Mouse (Mus musculus): ENCODE data around the gene Prkce. TPM values are rescaled to one million over a fixed set of nuclear protein-coding genes. Genes with fewer than 3 reads are reported as not detected.

The Prkce gene
- polyA plus RNA-seq, 1 experiment from 2014 or later = 12.2 TPM

DNA sequence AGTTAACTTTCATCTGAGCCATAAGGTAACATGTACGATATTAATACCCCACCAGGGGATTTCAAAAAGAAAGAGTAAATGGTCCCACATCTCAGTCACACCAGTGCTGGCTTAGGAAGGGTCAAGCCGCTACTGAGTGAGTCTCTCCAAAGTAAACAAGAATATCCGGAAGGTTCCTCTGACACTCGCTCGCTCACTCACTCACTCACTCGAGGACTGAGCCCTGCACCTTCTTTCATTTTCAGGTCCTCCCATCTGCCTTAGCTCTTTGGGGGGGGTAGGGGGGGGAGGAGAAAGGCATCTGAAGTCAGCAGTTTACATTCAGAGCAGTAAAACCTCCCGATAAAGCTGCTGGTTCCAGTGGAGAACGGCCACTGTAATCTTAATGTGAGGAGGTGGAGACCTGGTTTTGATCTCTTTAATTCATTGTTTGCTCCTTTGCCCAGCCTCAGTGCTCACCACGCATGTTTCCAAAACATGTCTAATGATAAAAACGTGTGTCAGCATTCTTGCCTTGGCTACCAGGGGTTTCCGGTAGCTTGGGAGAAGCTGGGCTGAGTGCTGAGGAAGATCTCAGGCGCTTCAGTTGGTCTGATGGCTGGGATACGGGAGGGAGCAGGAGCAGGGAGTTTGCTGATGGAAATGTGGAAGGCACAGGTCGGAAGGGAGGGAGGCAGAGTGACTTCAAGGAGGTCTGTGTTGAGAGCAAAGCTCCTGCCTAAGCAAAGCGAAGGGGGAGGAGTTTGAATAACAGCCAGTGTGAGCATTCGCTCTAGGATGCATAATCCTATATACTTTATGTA lies 161.9 kb downstream of the Prkce start:
- Histone ChIP-seq H3K4me1 (ENCODE audit: control insufficient read depth in 2 of 2, insufficient read depth in 2 of 2, low read length in 2 of 2) (peaks cover 51 to 52% of the 10 kb centered on the region in 2 experiments), H3K9me3 (ENCODE audit: control insufficient read depth, low read length) (no peaks in the 10 kb centered on the region), H3K27ac (replicated peaks in 1 of 2; ENCODE audit: control insufficient read depth in 1 of 2, insufficient read depth in 1 of 2, low read depth in 2 of 2, low read length in 2 of 2) (peak overlapping the region; percentile 1 to 53; a peak in 1 of 4 replicates), H3K36me3 (ENCODE audit: control insufficient read depth, insufficient read depth, low read length) (no peaks in the 10 kb centered on the region), H3K4me2 (ENCODE audit: low read length) (peak overlapping the region; percentile 46), H3K4me3 (ENCODE audit: control insufficient read depth in 1 of 2, insufficient read depth in 1 of 2, low read depth in 1 of 2, low read length in 2 of 2) (no peak overlapping the region), H3K27me3 (ENCODE audit: control insufficient read depth, insufficient read depth, low read length) (no peaks in the 10 kb centered on the region), H3K9ac (ENCODE audit: low read length) (peak overlapping the region; percentile 22; the same call in 1 of the 2 replicates)
- 22% methylated on average over 16 of the region's 16 CpGs for WGBS
- no peak for ATAC-seq (ENCODE audit: insufficient number of reproducible peaks, insufficient read depth, low FRiP score, low read depth)

DNA sequence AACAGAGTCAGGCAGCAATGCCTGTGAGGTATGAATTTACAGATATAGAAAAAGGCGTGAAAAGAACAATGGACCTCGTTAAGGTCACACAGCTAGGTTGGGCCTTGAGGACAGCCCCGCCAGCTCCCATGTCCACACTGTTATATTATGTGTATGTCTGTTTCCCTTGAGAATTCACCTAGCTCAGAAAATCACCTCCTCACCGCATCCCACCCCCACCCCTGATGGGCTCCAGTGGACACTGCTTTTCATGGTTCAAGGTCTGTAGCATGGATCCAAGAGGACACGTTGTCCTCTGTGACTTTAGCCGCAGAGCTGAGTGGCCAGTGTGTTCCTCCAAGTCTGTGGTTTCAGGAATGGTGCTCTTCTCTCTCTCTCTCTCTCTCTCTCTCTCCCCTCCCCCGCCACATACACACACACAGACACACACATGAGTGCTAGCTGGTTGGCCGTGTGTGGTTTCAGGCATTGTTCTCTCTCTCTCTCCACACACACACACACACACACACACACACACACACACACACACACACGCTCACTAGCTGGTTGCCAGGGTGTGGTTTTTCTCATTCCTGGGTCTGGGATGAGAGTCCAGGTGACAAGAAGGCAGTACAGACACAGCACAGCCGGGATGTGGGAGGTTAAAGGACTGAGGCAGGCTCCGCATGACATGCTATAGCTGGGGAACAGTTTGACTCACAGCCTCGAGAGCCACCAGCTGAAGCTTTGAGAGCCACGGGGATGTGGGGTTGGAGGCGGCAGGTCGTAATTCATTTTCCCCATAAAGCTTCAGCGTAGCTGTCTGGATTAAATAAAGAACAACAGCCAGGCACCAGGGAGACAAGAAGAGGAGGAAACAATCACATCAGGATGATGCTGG lies 162.7 kb downstream of the Prkce start:
- no peak overlapping the region for H3K4me2 ChIP-seq (ENCODE audit: low read length)

GRCm38 (mm10) chr17:86331835-86332234 lies 164.2 kb downstream of the Prkce start:
- Histone ChIP-seq H3K27me3 (ENCODE audit: control insufficient read depth, insufficient read depth, low read length) (no peaks in the 10 kb centered on the region), H3K4me3 (ENCODE audit: control insufficient read depth in 1 of 2, insufficient read depth in 1 of 2, low read depth in 1 of 2, low read length in 2 of 2) (no peak overlapping the region), H3K9me3 (ENCODE audit: control insufficient read depth, low read length) (no peaks in the 10 kb centered on the region), H3K9ac (ENCODE audit: low read length) (no peak overlapping the region), H3K4me2 (ENCODE audit: low read length) (no peak overlapping the region), H3K27ac (replicated peaks in 1 of 2; ENCODE audit: control insufficient read depth in 1 of 2, insufficient read depth in 1 of 2, low read depth in 2 of 2, low read length in 2 of 2) (no peak overlapping the region), H3K36me3 (ENCODE audit: control insufficient read depth, insufficient read depth, low read length) (no peaks in the 10 kb centered on the region), H3K4me1 (ENCODE audit: control insufficient read depth in 2 of 2, insufficient read depth in 2 of 2, low read length in 2 of 2) (peaks cover 44 to 61% of the 10 kb centered on the region in 2 experiments)
- 83% methylated on average over 8 of the region's 8 CpGs for WGBS
- no peak for ATAC-seq (ENCODE audit: insufficient number of reproducible peaks, insufficient read depth, low FRiP score, low read depth)

More for the DNA sequence above, 162.7 kb downstream of the Prkce start:
- Histone ChIP-seq H3K27ac (replicated peaks in 1 of 2; ENCODE audit: control insufficient read depth in 1 of 2, insufficient read depth in 1 of 2, low read depth in 2 of 2, low read length in 2 of 2) (0 out of 4 replicates have a peak overlapping the region, but pooled peaks of 1 of the 2 experiments have one; percentile 0), H3K4me1 (ENCODE audit: control insufficient read depth in 2 of 2, insufficient read depth in 2 of 2, low read length in 2 of 2) (peaks cover 51 to 54% of the 10 kb centered on the region in 2 experiments), H3K9ac (ENCODE audit: low read length) (no peak overlapping the region), H3K9me3 (ENCODE audit: control insufficient read depth, low read length) (no peaks in the 10 kb centered on the region), H3K4me3 (ENCODE audit: control insufficient read depth in 1 of 2, insufficient read depth in 1 of 2, low read depth in 1 of 2, low read length in 2 of 2) (no peak overlapping the region), H3K36me3 (ENCODE audit: control insufficient read depth, insufficient read depth, low read length) (no peaks in the 10 kb centered on the region), H3K27me3 (ENCODE audit: control insufficient read depth, insufficient read depth, low read length) (no peaks in the 10 kb centered on the region)
- 60% methylated on average over 16 of the region's 16 CpGs for WGBS
- no peak for ATAC-seq (ENCODE audit: insufficient number of reproducible peaks, insufficient read depth, low FRiP score, low read depth)

DNA sequence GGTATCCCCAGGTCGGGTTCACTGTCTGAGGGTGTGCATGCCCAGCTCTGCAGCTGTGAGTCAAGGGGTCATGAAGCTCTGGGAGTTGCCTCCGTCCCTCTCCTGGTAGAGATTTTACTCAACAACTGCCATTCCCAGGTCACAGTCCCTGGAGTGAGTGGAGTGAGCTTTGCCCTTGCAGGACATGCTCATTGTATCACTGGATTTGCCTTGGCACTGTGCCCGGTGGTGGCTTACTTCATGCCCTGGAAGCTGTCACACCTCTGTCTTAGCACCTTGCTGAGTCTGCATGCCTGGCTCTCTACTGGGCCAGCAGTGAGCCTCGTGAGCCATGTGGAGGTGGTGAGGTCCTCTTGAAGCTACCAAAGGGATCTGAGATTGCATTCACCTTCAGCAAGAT lies 167.4 kb downstream of the Prkce start:
- Histone ChIP-seq H3K4me1 (ENCODE audit: control insufficient read depth in 2 of 2, insufficient read depth in 2 of 2, low read length in 2 of 2) (peaks cover 30 to 51% of the 10 kb centered on the region in 2 experiments), H3K36me3 (ENCODE audit: control insufficient read depth, insufficient read depth, low read length) (no peaks in the 10 kb centered on the region), H3K9me3 (ENCODE audit: control insufficient read depth, low read length) (no peaks in the 10 kb centered on the region), H3K27me3 (ENCODE audit: control insufficient read depth, insufficient read depth, low read length) (no peaks in the 10 kb centered on the region), H3K4me2 (ENCODE audit: low read length) (no peak overlapping the region), H3K4me3 (ENCODE audit: control insufficient read depth in 1 of 2, insufficient read depth in 1 of 2, low read depth in 1 of 2, low read length in 2 of 2) (no peak overlapping the region), H3K9ac (ENCODE audit: low read length) (no peak overlapping the region), H3K27ac (replicated peaks in 1 of 2; ENCODE audit: control insufficient read depth in 1 of 2, insufficient read depth in 1 of 2, low read depth in 2 of 2, low read length in 2 of 2) (peak overlapping the region; percentile 40 to 64)
- peak; percentile 81 for ATAC-seq (ENCODE audit: insufficient number of reproducible peaks, insufficient read depth, low FRiP score, low read depth)
- WGBS = 27% methylated on average over 4 of the region's 4 CpGs

DNA sequence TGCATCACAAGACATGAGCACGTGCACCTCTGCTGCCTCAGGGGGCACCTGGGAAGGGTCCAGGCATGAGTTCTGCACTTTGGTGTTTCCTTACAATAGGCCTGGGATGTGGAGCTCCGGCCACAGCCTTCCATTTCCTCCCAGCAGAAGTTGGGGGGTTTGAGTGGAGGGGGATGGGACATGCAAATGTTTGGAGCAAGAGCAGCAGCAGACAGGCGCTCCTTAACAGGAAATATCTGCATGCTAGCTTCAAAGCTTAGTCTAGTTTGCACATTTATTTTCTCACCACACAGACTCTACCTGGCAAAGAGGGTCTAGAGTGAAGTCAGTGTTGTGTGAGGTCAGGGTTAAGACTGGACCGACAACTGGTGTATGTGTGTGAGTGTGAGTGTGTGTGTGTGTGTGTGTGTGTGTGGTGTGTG lies 169.1 kb downstream of the Prkce start:
- no peak overlapping the region for H3K4me2 ChIP-seq (ENCODE audit: low read length)
- H3K27ac ChIP-seq (replicated peaks in 1 of 2; ENCODE audit: control insufficient read depth in 1 of 2, insufficient read depth in 1 of 2, low read depth in 2 of 2, low read length in 2 of 2) = peak overlapping the region; percentile 1 to 45; a peak in 1 of 4 replicates
- H3K4me1 ChIP-seq (ENCODE audit: control insufficient read depth in 2 of 2, insufficient read depth in 2 of 2, low read length in 2 of 2) = peaks cover 18 to 34% of the 10 kb centered on the region in 2 experiments
- no peak for ATAC-seq (ENCODE audit: insufficient number of reproducible peaks, insufficient read depth, low FRiP score, low read depth)
- H3K27me3 ChIP-seq (ENCODE audit: control insufficient read depth, insufficient read depth, low read length) = no peaks in the 10 kb centered on the region
- WGBS = 55% methylated on average over 4 of the region's 4 CpGs
- no peaks in the 10 kb centered on the region for H3K36me3 ChIP-seq (ENCODE audit: control insufficient read depth, insufficient read depth, low read length)
- H3K9me3 ChIP-seq (ENCODE audit: control insufficient read depth, low read length) = no peaks in the 10 kb centered on the region
- no peak overlapping the region for H3K4me3 ChIP-seq (ENCODE audit: control insufficient read depth in 1 of 2, insufficient read depth in 1 of 2, low read depth in 1 of 2, low read length in 2 of 2)
- H3K9ac ChIP-seq (ENCODE audit: low read length) = no peak overlapping the region

GRCm38 (mm10) chr17:86337076-86337475 lies 169.5 kb downstream of the Prkce start:
- Histone ChIP-seq H3K27me3 (ENCODE audit: control insufficient read depth, insufficient read depth, low read length) (no peaks in the 10 kb centered on the region), H3K4me2 (ENCODE audit: low read length) (no peak overlapping the region), H3K9me3 (ENCODE audit: control insufficient read depth, low read length) (no peaks in the 10 kb centered on the region), H3K9ac (ENCODE audit: low read length) (no peak overlapping the region), H3K4me3 (ENCODE audit: control insufficient read depth in 1 of 2, insufficient read depth in 1 of 2, low read depth in 1 of 2, low read length in 2 of 2) (no peak overlapping the region), H3K27ac (replicated peaks in 1 of 2; ENCODE audit: control insufficient read depth in 1 of 2, insufficient read depth in 1 of 2, low read depth in 2 of 2, low read length in 2 of 2) (0 out of 4 replicates have a peak overlapping the region, but pooled peaks of 1 of the 2 experiments have one; percentile 1), H3K4me1 (ENCODE audit: control insufficient read depth in 2 of 2, insufficient read depth in 2 of 2, low read length in 2 of 2) (peaks cover 16 to 33% of the 10 kb centered on the region in 2 experiments), H3K36me3 (ENCODE audit: control insufficient read depth, insufficient read depth, low read length) (no peaks in the 10 kb centered on the region)
- ATAC-seq (ENCODE audit: insufficient number of reproducible peaks, insufficient read depth, low FRiP score, low read depth) = no peak
- 60% methylated on average over 3 of the region's 3 CpGs for WGBS

GRCm38 (mm10) chr17:86338328-86338727 lies 170.7 kb downstream of the Prkce start:
- H3K27me3 ChIP-seq (ENCODE audit: control insufficient read depth, insufficient read depth, low read length) = no peaks in the 10 kb centered on the region
- 69% methylated on average over 5 of the region's 5 CpGs for WGBS
- H3K27ac ChIP-seq (replicated peaks in 1 of 2; ENCODE audit: control insufficient read depth in 1 of 2, insufficient read depth in 1 of 2, low read depth in 2 of 2, low read length in 2 of 2) = no peak overlapping the region
- ATAC-seq (ENCODE audit: insufficient number of reproducible peaks, insufficient read depth, low FRiP score, low read depth) = no peak
- no peak overlapping the region for H3K4me2 ChIP-seq (ENCODE audit: low read length)
- H3K9me3 ChIP-seq (ENCODE audit: control insufficient read depth, low read length) = no peaks in the 10 kb centered on the region
- no peak overlapping the region for H3K4me3 ChIP-seq (ENCODE audit: control insufficient read depth in 1 of 2, insufficient read depth in 1 of 2, low read depth in 1 of 2, low read length in 2 of 2)
- H3K4me1 ChIP-seq (ENCODE audit: control insufficient read depth in 2 of 2, insufficient read depth in 2 of 2, low read length in 2 of 2) = peaks cover 16 to 33% of the 10 kb centered on the region in 2 experiments
- H3K36me3 ChIP-seq (ENCODE audit: control insufficient read depth, insufficient read depth, low read length) = no peaks in the 10 kb centered on the region
- H3K9ac ChIP-seq (ENCODE audit: low read length) = no peak overlapping the region

Data from heart, embryonic 14.5 days (tissue).